Mouse (Mus musculus) hindbrain, embryonic 10.5 days (tissue): ENCODE measurements around the gene Dyrk1b. TPM values are rescaled to one million over a fixed set of nuclear protein-coding genes. Genes with fewer than 3 reads are reported as not detected.
"Not testable (repeated sequence)": the region's sequence is repeated elsewhere in the genome, so short reads cannot be mapped to it uniquely, and the experiment has no call there.

Source experiments
- DNase-seq: peaks from one replicate; pipeline ENCODE4 v3.0.0-alpha.2; 2017; ENCODE audit warnings: low spot score
- H3K27ac ChIP-seq: fragments of 300-500 bp; sonication (generic); 2 replicates; pipeline ENCODE4 v1.5.1; 2016; ENCODE audit warnings: mild to moderate bottlenecking, moderate library complexity
- H3K27me3 ChIP-seq: fragments of 300-500 bp; sonication (generic); 2 replicates; pipeline ENCODE4 v1.6.1; 2016; ENCODE audit warnings: mild to moderate bottlenecking; ENCODE audit not compliant: poor library complexity, insufficient read depth, severe bottlenecking
- H3K36me3 ChIP-seq: fragments of 300-500 bp; sonication (generic); 2 replicates; pipeline ENCODE4 v1.6.1; 2016; ENCODE audit warnings: mild to moderate bottlenecking, moderate library complexity
- H3K4me1 ChIP-seq: fragments of 300-500 bp; sonication (generic); replicated peaks from 2 replicates; pipeline ENCODE4 v1.6.1; 2016; ENCODE audit warnings: mild to moderate bottlenecking
- H3K4me3 ChIP-seq: fragments of 300-500 bp; sonication (generic); 2 replicates; pipeline ENCODE4 v1.5.1; 2016; ENCODE audit warnings: mild to moderate bottlenecking, moderate library complexity
- H3K9me3 ChIP-seq: fragments of 300-500 bp; sonication (generic); 2 replicates; pipeline ENCODE4 v1.6.1; 2016; ENCODE audit warnings: mild to moderate bottlenecking, moderate library complexity
- WGBS: fragments of 180-500 bp; shearing (Covaris S2); methylation state at CpG from one replicate; pipeline ENCODE4 v1.1.7; 2016; 5-methylcytosine and 5-hydroxymethylcytosine counted together
- polyA plus RNA-seq: library from polyadenylated mRNA; unstranded; fragments of >200 nt; fragmentation: Nextera tagmentation; extraction: Ambion mirVana; gene quantifications from 2 replicates; pipeline ENCODE4 v1.2.1, GENCODE M21; 2016

Dyrk1b gene
- 16.2 and 23.4 TPM in 2 replicates for polyA plus RNA-seq

DNA sequence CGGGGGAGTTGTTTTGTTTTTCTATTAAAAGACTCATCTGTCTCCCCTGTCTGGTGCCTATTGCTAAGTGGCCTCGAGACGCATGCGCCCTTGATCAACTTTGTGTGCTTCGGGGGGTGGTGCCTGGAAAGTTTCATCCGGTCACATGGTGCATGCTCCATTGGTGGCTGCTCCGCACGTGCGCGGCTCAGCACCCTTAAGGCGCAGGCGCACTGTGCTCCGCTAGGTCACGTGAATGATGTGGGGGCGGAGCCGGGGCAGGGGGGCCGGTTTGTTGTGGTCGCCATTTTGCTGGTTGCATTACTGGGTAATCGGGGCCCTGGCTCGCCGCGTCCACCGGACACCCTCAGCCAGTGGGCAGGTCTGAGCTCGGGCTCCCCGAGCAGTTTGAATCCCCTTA, at the start of gene Dyrk1b:
Dyrk1b (plus strand) TSS at position 242 of the 400 bp plus-strand sequence.
- Histone ChIP-seq H3K4me1 (peaks cover 22% of the 10 kb centered on the region), H3K36me3 (peaks cover 79% of the 10 kb centered on the region), H3K27me3 (no peaks in the 10 kb centered on the region), H3K27ac (peak within 1 kb of the TSS; percentile 99), H3K4me3 (peak within 1 kb of the TSS; percentile 93), H3K9me3 (0 out of 2 replicates have a peak, but pooled peaks cover 4% of the 10 kb centered on the region)
- peak; percentile 98 for DNase-seq
- WGBS, result under 1% methylated on average over 25 of the region's 25 CpGs

DNA sequence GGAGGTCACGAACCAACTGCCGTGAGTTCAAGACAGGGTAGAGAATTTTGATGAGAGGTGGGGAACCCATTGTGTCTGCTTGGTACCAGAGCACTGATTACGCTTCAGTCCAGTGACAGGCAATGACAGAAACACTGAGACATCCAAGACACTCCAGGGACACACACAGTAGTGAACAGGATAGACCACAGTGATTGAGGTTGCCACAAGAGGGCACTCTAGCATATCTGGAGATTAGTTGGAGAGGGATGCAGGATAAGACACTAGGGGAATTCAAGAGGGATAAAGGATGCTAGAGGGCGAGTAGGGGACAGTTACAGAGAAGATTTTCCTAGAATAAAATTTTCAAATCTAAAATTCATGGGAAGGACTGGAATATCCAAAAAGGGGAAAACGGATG, 41.7 kb upstream of the Dyrk1b start:
- no peak overlapping the region for H3K4me3 ChIP-seq
- H3K27me3 ChIP-seq, result no peaks in the 10 kb centered on the region
- H3K36me3 ChIP-seq, result no peaks in the 10 kb centered on the region
- no peaks in the 10 kb centered on the region for H3K9me3 ChIP-seq
- WGBS, result 61% methylated on average over 5 of the region's 5 CpGs
- no peak overlapping the region for H3K27ac ChIP-seq
- H3K4me1 ChIP-seq, result no peaks in the 10 kb centered on the region
- peak; percentile 33 for DNase-seq

DNA sequence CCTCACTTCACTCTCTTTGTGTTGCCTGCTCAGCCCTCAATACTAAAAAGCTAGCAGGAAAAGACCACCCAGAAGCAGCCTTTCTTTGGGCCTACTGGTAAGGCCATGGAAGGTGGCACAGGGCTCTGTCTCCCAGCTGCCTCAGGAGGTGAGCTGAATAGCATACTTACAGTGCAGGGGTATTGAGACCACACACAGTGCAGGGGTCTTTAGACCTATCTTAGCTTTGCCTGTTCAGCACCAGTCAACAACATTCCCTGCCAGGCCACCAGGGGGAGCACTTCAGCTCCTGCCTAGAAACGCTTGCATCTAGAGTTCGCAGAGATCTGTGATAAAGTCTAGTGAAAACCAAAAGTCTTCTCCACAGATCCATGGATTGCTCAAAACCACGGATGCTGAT, 31.0 kb upstream of the Dyrk1b start:
- 26% methylated on average over 3 of the region's 3 CpGs for WGBS
- H3K27me3 ChIP-seq, result peaks cover 17% of the 10 kb centered on the region; the same call in 1 of the 2 replicates
- peaks cover 19% of the 10 kb centered on the region for H3K4me1 ChIP-seq
- DNase-seq, result peak; percentile 80
- H3K27ac ChIP-seq, result no peak overlapping the region
- H3K9me3 ChIP-seq, result peaks cover 15% of the 10 kb centered on the region
- no peaks in the 10 kb centered on the region for H3K36me3 ChIP-seq
- no peak overlapping the region for H3K4me3 ChIP-seq

- H3K36me3 ChIP-seq, result no peaks in the 10 kb centered on the region
- H3K4me1 ChIP-seq, result peaks cover 19% of the 10 kb centered on the region
- H3K9me3 ChIP-seq, result 0 out of 2 replicates have a peak, but pooled peaks cover under 1% of the 10 kb centered on the region
- no peak for DNase-seq
- H3K27me3 ChIP-seq, result peaks cover 17% of the 10 kb centered on the region; the same call in 1 of the 2 replicates
- H3K27ac ChIP-seq, result no peak overlapping the region
- 99% methylated on average over 1 of the region's 1 CpGs for WGBS
- H3K4me3 ChIP-seq, result no peak overlapping the region
Measured at GRCm38 (mm10) chr7:28149841-28150240, 29.4 kb upstream of the Dyrk1b start.

GRCm38 (mm10) chr7:28151584-28152221, 27.6 kb upstream of the Dyrk1b start:
- Histone ChIP-seq H3K27ac (no peak overlapping the region), H3K27me3 (peaks cover 15% of the 10 kb centered on the region; the same call in 1 of the 2 replicates), H3K9me3 (no peaks in the 10 kb centered on the region), H3K4me1 (peaks cover 19% of the 10 kb centered on the region), H3K36me3 (no peaks in the 10 kb centered on the region), H3K4me3 (no peak overlapping the region)
- DNase-seq, result peak; percentile 63
- WGBS, result 16% methylated on average over 13 of the region's 13 CpGs

- WGBS, result 40% methylated on average over 5 of the region's 5 CpGs
Measured at GRCm38 (mm10) chr7:28153595-28153994, 25.7 kb upstream of the Dyrk1b start.

GRCm38 (mm10) chr7:28159292-28159691, 20.0 kb upstream of the Dyrk1b start:
- DNase-seq, result no peak
- H3K4me3 ChIP-seq, result no peak overlapping the region
- WGBS, result 60% methylated on average over 6 of the region's 6 CpGs
- H3K9me3 ChIP-seq, result no peaks in the 10 kb centered on the region
- no peaks in the 10 kb centered on the region for H3K27me3 ChIP-seq
- H3K36me3 ChIP-seq, result no peaks in the 10 kb centered on the region
- H3K27ac ChIP-seq, result no peak overlapping the region
- 0 out of 2 replicates have a peak, but pooled peaks cover 10% of the 10 kb centered on the region for H3K4me1 ChIP-seq

More at GRCm38 (mm10) chr7:28153595-28153994, 25.7 kb upstream of the Dyrk1b start:
- H3K36me3 ChIP-seq, H3K4me3 ChIP-seq, H3K9me3 ChIP-seq, DNase-seq, H3K27ac ChIP-seq, H3K4me1 ChIP-seq: not testable (repeated sequence)
- peaks cover 10% of the 10 kb centered on the region; the same call in 1 of the 2 replicates for H3K27me3 ChIP-seq

DNA sequence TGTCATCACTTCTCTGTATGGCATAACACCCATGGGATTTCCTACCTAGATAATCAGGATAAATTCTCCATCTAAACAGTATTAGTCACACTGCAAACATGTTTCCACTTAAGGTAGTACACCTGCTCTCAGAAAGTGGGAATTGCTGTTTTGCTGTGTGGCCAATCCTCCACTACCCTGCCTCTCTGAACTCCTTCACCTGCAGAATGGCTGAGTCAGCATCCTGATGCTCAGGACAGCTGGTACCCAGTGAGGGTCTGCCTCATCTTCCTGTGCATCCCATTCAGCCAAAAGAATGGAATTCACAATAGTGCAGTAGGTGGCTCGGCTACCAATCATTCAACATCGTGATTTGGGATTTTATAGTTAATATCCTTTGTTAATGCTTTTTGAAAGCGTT, 19.4 kb upstream of the Dyrk1b start:
- 76% methylated on average over 3 of the region's 3 CpGs for WGBS
- no peaks in the 10 kb centered on the region for H3K9me3 ChIP-seq
- 0 out of 2 replicates have a peak, but pooled peaks cover 10% of the 10 kb centered on the region for H3K4me1 ChIP-seq
- H3K27ac ChIP-seq, result no peak overlapping the region
- no peaks in the 10 kb centered on the region for H3K27me3 ChIP-seq
- H3K4me3 ChIP-seq, result no peak overlapping the region
- no peak for DNase-seq
- H3K36me3 ChIP-seq, result no peaks in the 10 kb centered on the region

- 0 out of 2 replicates have a peak, but pooled peaks cover 10% of the 10 kb centered on the region for H3K4me1 ChIP-seq
- H3K9me3 ChIP-seq, result peaks cover 8% of the 10 kb centered on the region; the same call in 1 of the 2 replicates
- H3K27ac ChIP-seq, result no peak overlapping the region
- WGBS, result 67% methylated on average over 9 of the region's 9 CpGs
- no peak overlapping the region for H3K4me3 ChIP-seq
- no peaks in the 10 kb centered on the region for H3K36me3 ChIP-seq
- no peaks in the 10 kb centered on the region for H3K27me3 ChIP-seq
- DNase-seq, result no peak
Measured at GRCm38 (mm10) chr7:28161163-28161749, 18.0 kb upstream of the Dyrk1b start.

- Histone ChIP-seq H3K4me3 (no peak overlapping the region), H3K27ac (no peak overlapping the region), H3K4me1 (peaks cover 14% of the 10 kb centered on the region), H3K9me3 (peaks cover 8% of the 10 kb centered on the region; the same call in 1 of the 2 replicates), H3K27me3 (no peaks in the 10 kb centered on the region), H3K36me3 (no peaks in the 10 kb centered on the region)
- 79% methylated on average over 6 of the region's 6 CpGs for WGBS
- no peak for DNase-seq
Measured at GRCm38 (mm10) chr7:28165406-28165805, 13.9 kb upstream of the Dyrk1b start.

GRCm38 (mm10) chr7:28168320-28169115, 10.8 kb upstream of the Dyrk1b start:
- H3K36me3 ChIP-seq, result no peaks in the 10 kb centered on the region
- peak overlapping the region; percentile 90 for H3K27ac ChIP-seq
- peaks cover 8% of the 10 kb centered on the region; the same call in 1 of the 2 replicates for H3K9me3 ChIP-seq
- peak overlapping the region; percentile 92 for H3K4me3 ChIP-seq
- H3K4me1 ChIP-seq, result peaks cover 32% of the 10 kb centered on the region
- H3K27me3 ChIP-seq, result no peaks in the 10 kb centered on the region
- 12% methylated on average over 9 of the region's 9 CpGs for WGBS
- DNase-seq, result peak; percentile 71

- Histone ChIP-seq H3K9me3 (peaks cover 8% of the 10 kb centered on the region; the same call in 1 of the 2 replicates), H3K36me3 (peaks cover 7% of the 10 kb centered on the region; the same call in 1 of the 2 replicates), H3K27me3 (no peaks in the 10 kb centered on the region), H3K4me1 (peaks cover 32% of the 10 kb centered on the region), H3K4me3 (peak within 1 kb of the TSS; percentile 92), H3K27ac (peak within 1 kb of the TSS; percentile 90)
- under 1% methylated on average over 78 of the region's 80 CpGs for WGBS
- DNase-seq, result peak; percentile 93
Measured at GRCm38 (mm10) chr7:28169489-28170422, 9.5 kb upstream of the Dyrk1b start, which contains the start of gene Fbl. Fbl (plus strand) TSS chr7:28169710.
